Mouse (Mus musculus): ENCODE results near the gene Tigd4. TPM values are rescaled to one million over a fixed set of nuclear protein-coding genes. Genes with fewer than 3 reads are reported as not detected.

Gene Tigd4
- total RNA-seq, 2 experiments from 2014 or later: 0.07 to 0.15 TPM

Other genes with a start within 250 kb of the Tigd4 start
- 1 to 10 TPM in 1 of 2 experiments, under 1 TPM in 1; 0.66 to 1.7 TPM for gene Fhdc1, start 113.1 kb upstream of the Tigd4 start, total RNA-seq (2021)
- gene Arfip1, start 10.9 kb upstream of the Tigd4 start, total RNA-seq (2021): 10 to 100 TPM; 17.8 to 18.9 TPM
- gene Tmem154, start 72.6 kb downstream of the Tigd4 start, total RNA-seq (2021): 1 to 10 TPM; 2.2 to 2.8 TPM
- gene Fbxw7, start 221.7 kb downstream of the Tigd4 start, total RNA-seq (2021): 10 to 100 TPM; 45.8 to 51.6 TPM